7 mouse cellular contexts compared by ENCODE assay signal in genomic region chr19:20449546-20449945, GRCm38 (mm10). TPM values are rescaled to one million over a fixed set of nuclear protein-coding genes. Genes with fewer than 3 reads are reported as not detected.
DNase-seq lines count a peak whose midpoint lies in the region; ATAC-seq and TF ChIP-seq lines count a peak whose summit lies in the region.

No protein-coding gene starts in this region.

- no peak for ATAC-seq in hindbrain, embryonic 11.5 days (ENCODE audit: low FRiP score)

- TF ChIP-seq POLR2A in cortical plate, adult 2 months (IDR thresholded peaks at IDR 0.05; ENCODE audit: extremely low read depth, insufficient read depth, low read length): no peak

- peak; percentile 62; the same call in 1 of the 2 replicates for TF ChIP-seq CTCF in cortical plate, adult 2 months (IDR thresholded peaks at IDR 0.05; ENCODE audit: extremely low read depth, insufficient read depth, low read length)

- no peaks in the 10 kb centered on the region for H3K4me1 ChIP-seq in hindbrain, embryonic 11.5 days (replicated peaks; ENCODE audit: control insufficient read depth, insufficient read depth, low read length)
- no peaks in the 10 kb centered on the region for H3K4me1 ChIP-seq in hindbrain, embryonic 10.5 days (replicated peaks)
- no peaks in the 10 kb centered on the region; the same call in 1 of the 2 replicates for H3K4me1 ChIP-seq in cortical plate, adult 2 months (ENCODE audit: control insufficient read depth, insufficient read depth, low read length)

- no peaks in the 10 kb centered on the region for H3K36me3 ChIP-seq in hindbrain, embryonic 11.5 days (ENCODE audit: control insufficient read depth, insufficient read depth, low read length)
- H3K36me3 ChIP-seq in hindbrain, embryonic 10.5 days: no peaks in the 10 kb centered on the region

- DNase-seq in hindbrain, embryonic 11.5 days (ENCODE audit: low spot score): peak; percentile 21
- DNase-seq in hindbrain, embryonic 10.5 days (ENCODE audit: low spot score): no peak
- DNase-seq in Muller cell, postnatal 12 days (ENCODE audit: inconsistent ontology term): peak; percentile 65
- DNase-seq in layer of hippocampus, adult 9-10 months (ENCODE audit: low spot score): peak; percentile 24
- DNase-seq in right cerebral cortex, postnatal 10 days (ENCODE audit: low spot score in 2 of 2): peak; percentile 38 to 49
- no peak for DNase-seq in thymus, postnatal 25 days

- no peak overlapping the region for H3K4me2 ChIP-seq in hindbrain, embryonic 11.5 days (replicated peaks; ENCODE audit: low read depth, low read length)

- H3K9me3 ChIP-seq in hindbrain, embryonic 11.5 days (ENCODE audit: control insufficient read depth, low read length): no peaks in the 10 kb centered on the region
- H3K9me3 ChIP-seq in hindbrain, embryonic 10.5 days: no peaks in the 10 kb centered on the region

- H3K27me3 ChIP-seq in hindbrain, embryonic 11.5 days (ENCODE audit: control insufficient read depth, insufficient read depth, low read length): no peaks in the 10 kb centered on the region
- H3K27me3 ChIP-seq in hindbrain, embryonic 10.5 days (ENCODE audit: insufficient read depth, poor library complexity, severe bottlenecking): no peaks in the 10 kb centered on the region

- H3K27ac ChIP-seq in hindbrain, embryonic 11.5 days (ENCODE audit: low read depth, low read length): no peak overlapping the region
- no peak overlapping the region for H3K27ac ChIP-seq in hindbrain, embryonic 10.5 days
- H3K27ac ChIP-seq in cortical plate, adult 2 months (ENCODE audit: insufficient read depth, low read length): no peak overlapping the region

- no peak overlapping the region for H3K9ac ChIP-seq in hindbrain, embryonic 11.5 days (ENCODE audit: low read depth, low read length)

- no peak overlapping the region for H3K4me3 ChIP-seq in hindbrain, embryonic 11.5 days (ENCODE audit: low read depth, low read length)
- no peak overlapping the region for H3K4me3 ChIP-seq in hindbrain, embryonic 10.5 days
- H3K4me3 ChIP-seq in cortical plate, adult 2 months (ENCODE audit: insufficient read depth, low read length): no peak overlapping the region

RNA-seq across cellular contexts. Expression of gene Aldh1a1, which starts 43.0 kb away (rescaled TPM):
- 0.74 and 1.4 TPM in 2 replicates for polyA plus RNA-seq in hindbrain, embryonic 11.5 days (2014; fragmentation: Nextera tagmentation; extraction: Ambion mirVana)
- 0.12 and 2.0 TPM in 2 replicates for polyA plus RNA-seq in hindbrain, embryonic 10.5 days (2016; fragmentation: Nextera tagmentation; extraction: Ambion mirVana)
- polyA plus RNA-seq in cortical plate, adult 2 months (2012; rRNA removed): 78.3 and 85.1 TPM in 2 replicates

RNA-seq across cellular contexts. Expression of gene Anxa1, which starts 58.8 kb away (rescaled TPM):
- polyA plus RNA-seq in hindbrain, embryonic 11.5 days (2014; fragmentation: Nextera tagmentation; extraction: Ambion mirVana): 4.5 and 7.8 TPM in 2 replicates
- 1.4 and 4.6 TPM in 2 replicates for polyA plus RNA-seq in hindbrain, embryonic 10.5 days (2016; fragmentation: Nextera tagmentation; extraction: Ambion mirVana)
- polyA plus RNA-seq in cortical plate, adult 2 months (2012; rRNA removed): 1.8 and 2.3 TPM in 2 replicates

Comparison
In these comparisons a context has a peak if more than half of its experiments do, and no peak if none do; other contexts are left out.
1. DNase-seq: peak in hindbrain, embryonic 11.5 days (single experiment), Muller cell, postnatal 12 days (single experiment), layer of hippocampus, adult 9-10 months (single experiment) and right cerebral cortex, postnatal 10 days (2 of 2); none in hindbrain, embryonic 10.5 days (single experiment) and thymus, postnatal 25 days (single experiment).
2. RNA of gene Aldh1a1, which starts 43.0 kb away (polyA plus RNA-seq): 78.3 to 85.1 TPM in cortical plate, adult 2 months; 0.74 to 1.4 TPM in hindbrain, embryonic 11.5 days and 0.12 to 2.0 TPM in hindbrain, embryonic 10.5 days; every median in the first group is over 10 times any median in the second.